ENCODE assay signal across 8 mouse cellular contexts in the genomic region with DNA sequence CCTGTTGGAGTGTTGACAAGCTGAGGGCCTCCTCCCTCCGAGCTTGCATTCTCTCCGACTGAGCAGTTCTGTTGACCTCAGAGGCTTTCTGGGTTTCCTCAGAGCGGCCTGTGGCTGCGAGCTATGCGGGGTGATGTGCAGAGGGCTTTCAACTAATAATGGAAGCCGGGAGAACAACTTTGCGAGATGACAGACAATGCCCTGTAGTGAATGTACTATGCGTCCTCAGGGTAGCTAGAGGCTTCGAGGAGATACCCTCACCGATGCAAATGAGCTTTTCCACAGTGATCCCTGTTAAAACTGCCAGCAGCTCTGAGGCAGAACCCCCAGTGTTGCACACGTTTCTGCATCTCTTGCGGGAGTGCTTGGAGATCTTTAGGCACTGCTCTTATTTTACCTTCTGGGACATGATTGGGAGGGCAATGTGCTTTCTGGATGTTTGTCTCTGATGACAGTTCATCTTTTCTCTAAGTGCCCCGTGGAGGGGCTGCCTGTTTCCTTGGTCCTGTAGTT. TPM values are rescaled to one million over a fixed set of nuclear protein-coding genes. Genes with fewer than 3 reads are reported as not detected.
DNase-seq lines count a peak whose midpoint lies in the region; ATAC-seq lines count a peak whose summit lies in the region.

No protein-coding gene starts in this region.

- peak overlapping the region; percentile 83 for H3K4me2 ChIP-seq in kidney, embryonic 16.5 days (replicated peaks; ENCODE audit: low read depth, low read length)
- H3K4me2 ChIP-seq in hindbrain, embryonic 16.5 days (ENCODE audit: low read length) = peak overlapping the region; percentile 81
- peak overlapping the region; percentile 80 for H3K4me2 ChIP-seq in midbrain, embryonic 16.5 days (ENCODE audit: low read length)

- H3K4me1 ChIP-seq in kidney, embryonic 16.5 days (ENCODE audit: insufficient read depth, low read length) = peaks cover 12% of the 10 kb centered on the region
- peaks cover 4% of the 10 kb centered on the region; the same call in 1 of the 2 replicates for H3K4me1 ChIP-seq in brown adipose tissue, adult 24 weeks (ENCODE audit: control insufficient read depth, insufficient read depth, insufficient read length, low read length)
- peaks cover 7% of the 10 kb centered on the region for H3K4me1 ChIP-seq in hindbrain, embryonic 16.5 days (ENCODE audit: control insufficient read depth, insufficient read depth, low read depth, low read length)
- peaks cover 8% of the 10 kb centered on the region for H3K4me1 ChIP-seq in midbrain, embryonic 16.5 days (ENCODE audit: control insufficient read depth, insufficient read depth, low read length)

- peaks cover 26% of the 10 kb centered on the region for H3K36me3 ChIP-seq in kidney, embryonic 16.5 days (ENCODE audit: insufficient read depth, low read length)
- peaks cover 17% of the 10 kb centered on the region for H3K36me3 ChIP-seq in hindbrain, embryonic 16.5 days (ENCODE audit: control insufficient read depth, insufficient read depth, low read length)
- peaks cover 27% of the 10 kb centered on the region for H3K36me3 ChIP-seq in midbrain, embryonic 16.5 days (ENCODE audit: control insufficient read depth, insufficient read depth, low read length)

- peak overlapping the region; percentile 84 for H3K4me3 ChIP-seq in kidney, embryonic 16.5 days (ENCODE audit: low read length)
- peak overlapping the region; percentile 89 for H3K4me3 ChIP-seq in brown adipose tissue, adult 24 weeks (ENCODE audit: insufficient read depth, low read depth, low read length)
- H3K4me3 ChIP-seq in hindbrain, embryonic 16.5 days (ENCODE audit: low read length) = peak overlapping the region; percentile 97
- H3K4me3 ChIP-seq in midbrain, embryonic 16.5 days (ENCODE audit: low read depth, low read length) = peak overlapping the region; percentile 92

- peak overlapping the region; percentile 96 for H3K27ac ChIP-seq in kidney, embryonic 16.5 days (ENCODE audit: low read length)
- H3K27ac ChIP-seq in brown adipose tissue, adult 24 weeks (replicated peaks; ENCODE audit: low read depth, low read length) = peak overlapping the region; percentile 57
- peak overlapping the region; percentile 98 for H3K27ac ChIP-seq in hindbrain, embryonic 16.5 days (ENCODE audit: low read depth, low read length)
- peak overlapping the region; percentile 97 for H3K27ac ChIP-seq in midbrain, embryonic 16.5 days (ENCODE audit: low read length)

- DNase-seq in kidney, adult 11 months = no peak
- no peak for DNase-seq in adrenal gland, adult (ENCODE audit: inconsistent age in 2 of 2, low spot score in 1 of 2)
- DNase-seq in ovary, postnatal 14 days (ENCODE audit: low spot score) = no peak
- no peak for DNase-seq in urinary bladder, postnatal 25 days (ENCODE audit: low spot score)

- no peak for ATAC-seq in kidney, embryonic 16.5 days (ENCODE audit: low FRiP score, low TSS enrichment)
- no peak for ATAC-seq in hindbrain, embryonic 16.5 days
- no peak; the same call in 1 of the 2 replicates for ATAC-seq in midbrain, embryonic 16.5 days

- no peaks in the 10 kb centered on the region for H3K27me3 ChIP-seq in kidney, embryonic 16.5 days (ENCODE audit: insufficient read depth, low read length)
- no peaks in the 10 kb centered on the region for H3K27me3 ChIP-seq in hindbrain, embryonic 16.5 days (replicated peaks; ENCODE audit: control insufficient read depth, insufficient read depth, low read length)
- H3K27me3 ChIP-seq in midbrain, embryonic 16.5 days (ENCODE audit: control insufficient read depth, insufficient read depth, low read depth, low read length) = no peaks in the 10 kb centered on the region

- under 1% methylated on average over 13 of the region's 13 CpGs for WGBS in kidney, embryonic 16.5 days
- 0% methylated on average over 13 of the region's 13 CpGs for WGBS in hindbrain, embryonic 16.5 days
- under 1% methylated on average over 13 of the region's 13 CpGs for WGBS in midbrain, embryonic 16.5 days

- peak overlapping the region; percentile 98 for H3K9ac ChIP-seq in kidney, embryonic 16.5 days (replicated peaks; ENCODE audit: low read length)
- H3K9ac ChIP-seq in hindbrain, embryonic 16.5 days (ENCODE audit: low read depth, low read length) = peak overlapping the region; percentile 99
- peak overlapping the region; percentile 93 for H3K9ac ChIP-seq in midbrain, embryonic 16.5 days (ENCODE audit: low read depth, low read length)

- 0 out of 2 replicates have a peak, but pooled peaks cover 1% of the 10 kb centered on the region for H3K9me3 ChIP-seq in kidney, embryonic 16.5 days (ENCODE audit: low read length)
- no peaks in the 10 kb centered on the region; the same call in 1 of the 2 replicates for H3K9me3 ChIP-seq in hindbrain, embryonic 16.5 days (ENCODE audit: control insufficient read depth, low read length)
- no peaks in the 10 kb centered on the region; the same call in 1 of the 2 replicates for H3K9me3 ChIP-seq in midbrain, embryonic 16.5 days (replicated peaks; ENCODE audit: control insufficient read depth, low read length, poor library complexity, severe bottlenecking)

RNA-seq across cellular contexts. Expression of a gene that starts 0.5 kb away (rescaled TPM):
- polyA plus RNA-seq in kidney, embryonic 16.5 days (2015; fragmentation: Nextera tagmentation; extraction: Ambion mirVana) = 0.52 TPM in 1 of 2 replicates, not detected in the other
- polyA plus RNA-seq in brown adipose tissue, adult 24 weeks (2012; ENCODE audit: insufficient read depth, insufficient read length, missing spikeins) = not detected in 2 replicates
- 0.41 TPM in 1 of 2 replicates, not detected in the other for polyA plus RNA-seq in hindbrain, embryonic 16.5 days (2015; fragmentation: Nextera tagmentation; extraction: Ambion mirVana)
- polyA plus RNA-seq in midbrain, embryonic 16.5 days (2015; fragmentation: Nextera tagmentation; extraction: Ambion mirVana) = 0.62 and 0.71 TPM in 2 replicates

RNA-seq across cellular contexts. Expression of a gene that starts 0.9 kb away (rescaled TPM):
- 179 and 182 TPM in 2 replicates for polyA plus RNA-seq in kidney, embryonic 16.5 days (2015; fragmentation: Nextera tagmentation; extraction: Ambion mirVana)
- polyA plus RNA-seq in brown adipose tissue, adult 24 weeks (2012; ENCODE audit: insufficient read depth, insufficient read length, missing spikeins) = 31.0 and 33.7 TPM in 2 replicates
- polyA plus RNA-seq in hindbrain, embryonic 16.5 days (2015; fragmentation: Nextera tagmentation; extraction: Ambion mirVana) = 167 and 174 TPM in 2 replicates
- polyA plus RNA-seq in midbrain, embryonic 16.5 days (2015; fragmentation: Nextera tagmentation; extraction: Ambion mirVana) = 156 and 165 TPM in 2 replicates

RNA-seq across cellular contexts. Expression of a gene that starts 9.9 kb away (rescaled TPM):
- polyA plus RNA-seq in kidney, embryonic 16.5 days (2015; fragmentation: Nextera tagmentation; extraction: Ambion mirVana) = 22.9 and 26.8 TPM in 2 replicates
- 2.0 TPM in 1 of 2 replicates, not detected in the other for polyA plus RNA-seq in brown adipose tissue, adult 24 weeks (2012; ENCODE audit: insufficient read depth, insufficient read length, missing spikeins)
- 3.1 and 3.2 TPM in 2 replicates for polyA plus RNA-seq in hindbrain, embryonic 16.5 days (2015; fragmentation: Nextera tagmentation; extraction: Ambion mirVana)
- 2.1 and 2.2 TPM in 2 replicates for polyA plus RNA-seq in midbrain, embryonic 16.5 days (2015; fragmentation: Nextera tagmentation; extraction: Ambion mirVana)

RNA-seq across cellular contexts. Expression of a gene that starts 21.1 kb away (rescaled TPM):
- polyA plus RNA-seq in kidney, embryonic 16.5 days (2015; fragmentation: Nextera tagmentation; extraction: Ambion mirVana) = 138 and 139 TPM in 2 replicates
- 39.8 and 46.0 TPM in 2 replicates for polyA plus RNA-seq in brown adipose tissue, adult 24 weeks (2012; ENCODE audit: insufficient read depth, insufficient read length, missing spikeins)
- 172 and 185 TPM in 2 replicates for polyA plus RNA-seq in hindbrain, embryonic 16.5 days (2015; fragmentation: Nextera tagmentation; extraction: Ambion mirVana)
- 183 and 186 TPM in 2 replicates for polyA plus RNA-seq in midbrain, embryonic 16.5 days (2015; fragmentation: Nextera tagmentation; extraction: Ambion mirVana)

RNA-seq across cellular contexts. Expression of a gene that starts 39.5 kb away (rescaled TPM):
- polyA plus RNA-seq in kidney, embryonic 16.5 days (2015; fragmentation: Nextera tagmentation; extraction: Ambion mirVana) = 9.9 and 10.9 TPM in 2 replicates
- polyA plus RNA-seq in brown adipose tissue, adult 24 weeks (2012; ENCODE audit: insufficient read depth, insufficient read length, missing spikeins) = 10.0 and 12.1 TPM in 2 replicates
- 12.3 and 14.0 TPM in 2 replicates for polyA plus RNA-seq in hindbrain, embryonic 16.5 days (2015; fragmentation: Nextera tagmentation; extraction: Ambion mirVana)
- 12.6 and 14.3 TPM in 2 replicates for polyA plus RNA-seq in midbrain, embryonic 16.5 days (2015; fragmentation: Nextera tagmentation; extraction: Ambion mirVana)
